Mouse (Mus musculus) CH12.LX (cell line): ENCODE measurements around the gene Sipa1l2.

Source experiments
- CTCF ChIP-seq, 2 experiments: IDR thresholded peaks in 1 of 2; conservative IDR thresholded peaks in 1 of 2; 2 replicates each; pipeline ENCODE4 v1.5.1; 2011 to 2012; ENCODE audit warnings: low read depth in 2 of 2, low read length in 2 of 2, improper control_type of control experiment in 1 of 2, inconsistent platforms in 1 of 2, mild to moderate bottlenecking in 1 of 2, moderate library complexity in 1 of 2
- E2F4 ChIP-seq: IDR thresholded peaks from 2 replicates; pipeline ENCODE4 v1.6.1; 2011; ENCODE audit warnings: low read depth, low read length, improper control_type of control experiment; ENCODE audit not compliant: insufficient replicate concordance
- ELF1 ChIP-seq: IDR thresholded peaks from 2 replicates; pipeline ENCODE4 v1.6.1; 2014; ENCODE audit warnings: low read depth, mild to moderate bottlenecking, inconsistent platforms, low read length, improper control_type of control experiment
- EP300 ChIP-seq: IDR thresholded peaks from 2 replicates; pipeline ENCODE4 v1.6.1; 2011; ENCODE audit warnings: low read length, improper control_type of control experiment
- ETS1 ChIP-seq: conservative IDR thresholded peaks from 2 replicates; pipeline ENCODE4 v1.6.1; 2012; ENCODE audit warnings: low read depth, mild to moderate bottlenecking, inconsistent platforms, low read length, improper control_type of control experiment, moderate library complexity
- JUN ChIP-seq: IDR thresholded peaks from 2 replicates; pipeline ENCODE4 v1.6.1; 2011; ENCODE audit warnings: low read depth, mild to moderate bottlenecking, low read length, improper control_type of control experiment, moderate library complexity; ENCODE audit not compliant: insufficient read depth
- MAFK ChIP-seq: IDR thresholded peaks from 2 replicates; pipeline ENCODE4 v1.6.1; 2011; ENCODE audit warnings: low read length, improper control_type of control experiment; ENCODE audit not compliant: insufficient replicate concordance
- MEF2A ChIP-seq: IDR thresholded peaks from 2 replicates; pipeline ENCODE4 v1.6.1; 2014; ENCODE audit warnings: low read depth, mild to moderate bottlenecking, inconsistent platforms, low read length, improper control_type of control experiment, borderline replicate concordance
- MXI1 ChIP-seq: IDR thresholded peaks from 2 replicates; pipeline ENCODE4 v1.6.1; 2011; ENCODE audit warnings: mild to moderate bottlenecking, low read depth, low read length, improper control_type of control experiment
- NELFE ChIP-seq: IDR thresholded peaks from 2 replicates; pipeline ENCODE4 v1.6.1; 2011; ENCODE audit warnings: low read depth, low read length, improper control_type of control experiment
- POLR2A ChIP-seq: IDR thresholded peaks from 2 replicates; pipeline ENCODE4 v1.6.1; 2011; ENCODE audit warnings: low read depth, mild to moderate bottlenecking, improper control_type of control experiment, low read length
- RCOR1 ChIP-seq: conservative IDR thresholded peaks from 2 replicates; pipeline ENCODE4 v1.6.1; 2012; ENCODE audit warnings: low read depth, mild to moderate bottlenecking, inconsistent platforms, low read length, improper control_type of control experiment
- TBP ChIP-seq: conservative IDR thresholded peaks from 2 replicates; pipeline ENCODE4 v1.6.1; 2011; ENCODE audit warnings: low read depth, low read length, improper control_type of control experiment
- TCF12 ChIP-seq: IDR thresholded peaks from 2 replicates; pipeline ENCODE4 v1.6.1; 2014; ENCODE audit warnings: low read depth, mild to moderate bottlenecking, inconsistent platforms, low read length, improper control_type of control experiment

- TF ChIP-seq MAFK (no peak), POLR2A (no peak), ELF1 (no peak), NELFE (no peak), CTCF (conservative IDR thresholded peaks at IDR 0.05 in 1 of 2, IDR thresholded peaks at IDR 0.05 in 1 of 2; ENCODE audit: low read depth in 2 of 2, low read length in 2 of 2) (no peak), EP300 (no peak), TCF12 (no peak), MEF2A (no peak), ETS1 (no peak), RCOR1 (no peak), JUN (no peak), TBP (no peak), MXI1 (no peak), E2F4 (no peak)
Observed at GRCm38 (mm10) chr8:125516115-125516905, 53.3 kb downstream of the Sipa1l2 start.
